Mouse (Mus musculus): Measurements from ENCODE around the gene Tmem63c. TPM values are rescaled to one million over a fixed set of nuclear protein-coding genes. Genes with fewer than 3 reads are reported as not detected.

Gene Tmem63c
- total and polyA plus RNA-seq, 3 experiments = 0.04 TPM; not detected in 2

GRCm38 (mm10) chr12:87082797-87083196, 61.7 kb downstream of the Tmem63c start:
- no peak for DNase-seq (ENCODE audit: low read depth, low spot score)
- no peak for TF ChIP-seq MEF2A (IDR thresholded peaks at IDR 0.05; ENCODE audit: extremely low read depth, insufficient replicate concordance, low read depth, low read length, poor library complexity, severe bottlenecking)
- TF ChIP-seq MYB (IDR thresholded peaks at IDR 0.05; ENCODE audit: low read depth, low read length) = no peak
- TF ChIP-seq NRF1 (IDR thresholded peaks at IDR 0.05; ENCODE audit: insufficient read depth, low read depth, low read length, poor library complexity, severe bottlenecking) = no peak
- TF ChIP-seq USF1 (IDR thresholded peaks at IDR 0.05; ENCODE audit: low read depth, low read length) = no peak
- TF ChIP-seq ZKSCAN1 (IDR thresholded peaks at IDR 0.05; ENCODE audit: low read depth, low read length) = no peak
- no peak for TF ChIP-seq E2F4 (IDR thresholded peaks at IDR 0.05; ENCODE audit: borderline replicate concordance, low read depth, low read length)
- no peak for TF ChIP-seq HCFC1 (IDR thresholded peaks at IDR 0.05; ENCODE audit: low read depth, low read length)
- TF ChIP-seq MAX (IDR thresholded peaks at IDR 0.05; ENCODE audit: low read length) = no peak
- TF ChIP-seq TCF12 (IDR thresholded peaks at IDR 0.05; ENCODE audit: low read depth, low read length) = no peak
- no peak for TF ChIP-seq EP300 (IDR thresholded peaks at IDR 0.05; ENCODE audit: low read depth in 1 of 2, low read length in 2 of 2)
- no peak for TF ChIP-seq ETS1 (IDR thresholded peaks at IDR 0.05; ENCODE audit: low read depth, low read length)
- TF ChIP-seq ELF1 (IDR thresholded peaks at IDR 0.05; ENCODE audit: low read depth, low read length) = no peak

GRCm38 (mm10) chr12:87087236-87087635, 66.1 kb downstream of the Tmem63c start:
- TF ChIP-seq NRF1 (IDR thresholded peaks at IDR 0.05; ENCODE audit: insufficient read depth, low read depth, low read length, poor library complexity, severe bottlenecking) (no peak), TCF12 (IDR thresholded peaks at IDR 0.05; ENCODE audit: low read depth, low read length) (no peak), MAX (IDR thresholded peaks at IDR 0.05; ENCODE audit: low read length) (no peak), ZMIZ1 (IDR thresholded peaks at IDR 0.05; ENCODE audit: low read depth, low read length) (no peak), ETS1 (IDR thresholded peaks at IDR 0.05; ENCODE audit: low read depth, low read length) (no peak), POLR2A (IDR thresholded peaks at IDR 0.05; ENCODE audit: control insufficient read depth in 1 of 2, insufficient read depth in 1 of 2, low read depth in 1 of 2, low read length in 2 of 2, poor library complexity in 1 of 2) (no peak), SMC3 (IDR thresholded peaks at IDR 0.05; ENCODE audit: low read depth, low read length) (no peak), HCFC1 (IDR thresholded peaks at IDR 0.05; ENCODE audit: low read depth, low read length) (no peak), GATA1 (IDR thresholded peaks at IDR 0.05; ENCODE audit: low read depth, low read length) (no peak), POLR2AphosphoS5 (IDR thresholded peaks at IDR 0.05; ENCODE audit: borderline replicate concordance, low read depth, low read length) (no peak), ELF1 (IDR thresholded peaks at IDR 0.05; ENCODE audit: low read depth, low read length) (no peak), MAZ (IDR thresholded peaks at IDR 0.05; ENCODE audit: low read depth, low read length) (no peak), ZNF384 (IDR thresholded peaks at IDR 0.05; ENCODE audit: low read depth, low read length) (no peak), GABPA (IDR thresholded peaks at IDR 0.05; ENCODE audit: low read depth, low read length) (no peak)
- DNase-seq (ENCODE audit: low read depth, low spot score) = peak; percentile 15
- peaks cover 0 to 3% of the 10 kb centered on the region in 2 experiments; a peak in 1 of 4 replicates for H3K27me3 ChIP-seq (ENCODE audit: control insufficient read depth in 1 of 2, insufficient read depth in 2 of 2, low read length in 2 of 2)

More at GRCm38 (mm10) chr12:87082797-87083196, 61.7 kb downstream of the Tmem63c start:
- Histone ChIP-seq H3K9me3 (replicated peaks; ENCODE audit: insufficient read depth, low read length) (no peaks in the 10 kb centered on the region), H3K27me3 (ENCODE audit: control insufficient read depth in 1 of 2, insufficient read depth in 2 of 2, low read length in 2 of 2) (peaks cover 0 to 3% of the 10 kb centered on the region in 2 experiments; a peak in 2 of 4 replicates), H3K36me3 (ENCODE audit: control insufficient read depth in 1 of 2, insufficient read depth in 2 of 2, low read length in 2 of 2) (no peaks in the 10 kb centered on the region), H3K4me3 (ENCODE audit: control insufficient read depth in 1 of 2, insufficient read depth in 1 of 2, low read depth in 2 of 2, low read length in 2 of 2) (no peak overlapping the region), H3K4me1 (ENCODE audit: control insufficient read depth in 1 of 2, insufficient read depth in 2 of 2, low read length in 2 of 2) (no peaks in the 10 kb centered on the region), H3K79me2 (ENCODE audit: control insufficient read depth, insufficient read depth, low read length, poor library complexity) (no peaks in the 10 kb centered on the region), H3K27ac (ENCODE audit: control insufficient read depth, low read depth, low read length) (no peak overlapping the region), H3K9ac (ENCODE audit: control insufficient read depth, low read depth, low read length, poor library complexity, severe bottlenecking) (no peak overlapping the region)

More at GRCm38 (mm10) chr12:87087236-87087635, 66.1 kb downstream of the Tmem63c start:
- Histone ChIP-seq H3K4me1 (ENCODE audit: control insufficient read depth in 1 of 2, insufficient read depth in 2 of 2, low read length in 2 of 2) (peaks cover 0 to 6% of the 10 kb centered on the region in 2 experiments; a peak in 2 of 4 replicates), H3K27ac (ENCODE audit: control insufficient read depth, low read depth, low read length) (no peak overlapping the region), H3K4me3 (ENCODE audit: control insufficient read depth in 1 of 2, insufficient read depth in 1 of 2, low read depth in 2 of 2, low read length in 2 of 2) (no peak overlapping the region), H3K9me3 (replicated peaks; ENCODE audit: insufficient read depth, low read length) (no peaks in the 10 kb centered on the region), H3K36me3 (ENCODE audit: control insufficient read depth in 1 of 2, insufficient read depth in 2 of 2, low read length in 2 of 2) (no peaks in the 10 kb centered on the region), H3K79me2 (ENCODE audit: control insufficient read depth, insufficient read depth, low read length, poor library complexity) (no peaks in the 10 kb centered on the region), H3K9ac (ENCODE audit: control insufficient read depth, low read depth, low read length, poor library complexity, severe bottlenecking) (no peak overlapping the region)

All from MEL (cell line).